Mouse (Mus musculus): ENCODE results near the gene 4922502D21Rik. TPM values are rescaled to one million over a fixed set of nuclear protein-coding genes. Genes with fewer than 3 reads are reported as not detected.
A peak's percentile ranks its signal among the peaks of the same experiment; 100 is the strongest.

4922502D21Rik gene
- total and polyA plus RNA-seq, 2 experiments = not detected

GRCm38 (mm10) chr6:129304180-129304579 lies 27.4 kb downstream of the 4922502D21Rik start:
- TF ChIP-seq POLR2A (IDR thresholded peaks at IDR 0.05; ENCODE audit: extremely low read depth, insufficient read depth, low read length) = no peak
- no peak for TF ChIP-seq CTCF (IDR thresholded peaks at IDR 0.05; ENCODE audit: low read depth, low read length)
- WGBS = 33% methylated on average over 1 of the region's 1 CpGs
- Histone ChIP-seq H3K27me3 (ENCODE audit: control insufficient read depth, insufficient read depth, low read length) (no peaks in the 10 kb centered on the region), H3K4me1 (ENCODE audit: control insufficient read depth, insufficient read depth, low read length) (no peaks in the 10 kb centered on the region), H3K79me2 (ENCODE audit: control insufficient read depth, insufficient read depth, low read length) (no peaks in the 10 kb centered on the region), H3K9ac (ENCODE audit: low read depth, low read length) (no peak overlapping the region), H3K36me3 (ENCODE audit: control insufficient read depth, insufficient read depth, low read length) (no peaks in the 10 kb centered on the region), H3K4me3 (ENCODE audit: insufficient read depth, low read depth, low read length) (no peak overlapping the region), H3K27ac (replicated peaks; ENCODE audit: insufficient read depth, low read depth, low read length) (no peak overlapping the region)
- no peak for DNase-seq (ENCODE audit: extremely low read depth, low read depth, low spot score)

GRCm38 (mm10) chr6:129288708-129289107 lies 42.9 kb downstream of the 4922502D21Rik start:
- Histone ChIP-seq H3K4me1 (ENCODE audit: control insufficient read depth, insufficient read depth, low read length) (no peaks in the 10 kb centered on the region), H3K4me3 (ENCODE audit: insufficient read depth, low read depth, low read length) (no peak overlapping the region), H3K36me3 (ENCODE audit: control insufficient read depth, insufficient read depth, low read length) (no peaks in the 10 kb centered on the region), H3K27me3 (ENCODE audit: control insufficient read depth, insufficient read depth, low read length) (no peaks in the 10 kb centered on the region), H3K9ac (ENCODE audit: low read depth, low read length) (no peak overlapping the region), H3K27ac (replicated peaks; ENCODE audit: insufficient read depth, low read depth, low read length) (no peak overlapping the region), H3K79me2 (ENCODE audit: control insufficient read depth, insufficient read depth, low read length) (no peaks in the 10 kb centered on the region)
- no peak for DNase-seq (ENCODE audit: extremely low read depth, low read depth, low spot score)
- TF ChIP-seq CTCF (IDR thresholded peaks at IDR 0.05; ENCODE audit: low read depth, low read length) (no peak), POLR2A (IDR thresholded peaks at IDR 0.05; ENCODE audit: extremely low read depth, insufficient read depth, low read length) (no peak)

- Histone ChIP-seq H3K27ac (replicated peaks; ENCODE audit: insufficient read depth, low read depth, low read length) (no peak overlapping the region), H3K36me3 (ENCODE audit: control insufficient read depth, insufficient read depth, low read length) (no peaks in the 10 kb centered on the region), H3K4me1 (ENCODE audit: control insufficient read depth, insufficient read depth, low read length) (no peaks in the 10 kb centered on the region), H3K4me3 (ENCODE audit: insufficient read depth, low read depth, low read length) (no peak overlapping the region), H3K79me2 (ENCODE audit: control insufficient read depth, insufficient read depth, low read length) (no peaks in the 10 kb centered on the region), H3K9ac (ENCODE audit: low read depth, low read length) (no peak overlapping the region), H3K27me3 (ENCODE audit: control insufficient read depth, insufficient read depth, low read length) (no peaks in the 10 kb centered on the region)
- 66% methylated on average over 7 of the region's 7 CpGs for WGBS
- DNase-seq (ENCODE audit: extremely low read depth, low read depth, low spot score) = peak; percentile 13
- TF ChIP-seq CTCF (IDR thresholded peaks at IDR 0.05; ENCODE audit: low read depth, low read length) (no peak), POLR2A (IDR thresholded peaks at IDR 0.05; ENCODE audit: extremely low read depth, insufficient read depth, low read length) (no peak)
These were observed 47.1 kb downstream of the 4922502D21Rik start for GRCm38 (mm10) chr6:129284384-129285104.

GRCm38 (mm10) chr6:129283271-129283670 lies 48.3 kb downstream of the 4922502D21Rik start:
- no peak for DNase-seq (ENCODE audit: extremely low read depth, low read depth, low spot score)
- H3K4me3 ChIP-seq (ENCODE audit: insufficient read depth, low read depth, low read length) = no peak overlapping the region
- H3K9ac ChIP-seq (ENCODE audit: low read depth, low read length) = no peak overlapping the region
- H3K36me3 ChIP-seq (ENCODE audit: control insufficient read depth, insufficient read depth, low read length) = no peaks in the 10 kb centered on the region
- H3K27me3 ChIP-seq (ENCODE audit: control insufficient read depth, insufficient read depth, low read length) = no peaks in the 10 kb centered on the region
- TF ChIP-seq CTCF (IDR thresholded peaks at IDR 0.05; ENCODE audit: low read depth, low read length) (no peak), POLR2A (IDR thresholded peaks at IDR 0.05; ENCODE audit: extremely low read depth, insufficient read depth, low read length) (no peak)
- H3K27ac ChIP-seq (replicated peaks; ENCODE audit: insufficient read depth, low read depth, low read length) = no peak overlapping the region
- no peaks in the 10 kb centered on the region for H3K79me2 ChIP-seq (ENCODE audit: control insufficient read depth, insufficient read depth, low read length)
- no peaks in the 10 kb centered on the region for H3K4me1 ChIP-seq (ENCODE audit: control insufficient read depth, insufficient read depth, low read length)
- 77% methylated on average over 3 of the region's 3 CpGs for WGBS

GRCm38 (mm10) chr6:129276483-129276882 lies 55.1 kb downstream of the 4922502D21Rik start:
- no peaks in the 10 kb centered on the region for H3K79me2 ChIP-seq (ENCODE audit: control insufficient read depth, insufficient read depth, low read length)
- WGBS = 94% methylated on average over 2 of the region's 2 CpGs
- no peak for DNase-seq (ENCODE audit: extremely low read depth, low read depth, low spot score)
- TF ChIP-seq CTCF (IDR thresholded peaks at IDR 0.05; ENCODE audit: low read depth, low read length) = no peak
- H3K36me3 ChIP-seq (ENCODE audit: control insufficient read depth, insufficient read depth, low read length) = no peaks in the 10 kb centered on the region
- H3K27ac ChIP-seq (replicated peaks; ENCODE audit: insufficient read depth, low read depth, low read length) = no peak overlapping the region
- H3K9ac ChIP-seq (ENCODE audit: low read depth, low read length) = no peak overlapping the region
- no peaks in the 10 kb centered on the region for H3K4me1 ChIP-seq (ENCODE audit: control insufficient read depth, insufficient read depth, low read length)
- H3K4me3 ChIP-seq (ENCODE audit: insufficient read depth, low read depth, low read length) = no peak overlapping the region
- H3K27me3 ChIP-seq (ENCODE audit: control insufficient read depth, insufficient read depth, low read length) = no peaks in the 10 kb centered on the region

- no peaks in the 10 kb centered on the region for H3K36me3 ChIP-seq (ENCODE audit: control insufficient read depth, insufficient read depth, low read length)
- no peak overlapping the region for H3K9ac ChIP-seq (ENCODE audit: low read depth, low read length)
- no peaks in the 10 kb centered on the region for H3K27me3 ChIP-seq (ENCODE audit: control insufficient read depth, insufficient read depth, low read length)
- no peak for DNase-seq (ENCODE audit: extremely low read depth, low read depth, low spot score)
- no peak overlapping the region for H3K27ac ChIP-seq (replicated peaks; ENCODE audit: insufficient read depth, low read depth, low read length)
- no peaks in the 10 kb centered on the region for H3K79me2 ChIP-seq (ENCODE audit: control insufficient read depth, insufficient read depth, low read length)
- H3K4me3 ChIP-seq (ENCODE audit: insufficient read depth, low read depth, low read length) = no peak overlapping the region
- 63% methylated on average over 3 of the region's 3 CpGs for WGBS
- no peak for TF ChIP-seq CTCF (IDR thresholded peaks at IDR 0.05; ENCODE audit: low read depth, low read length)
- no peak for TF ChIP-seq POLR2A (IDR thresholded peaks at IDR 0.05; ENCODE audit: extremely low read depth, insufficient read depth, low read length)
- no peaks in the 10 kb centered on the region for H3K4me1 ChIP-seq (ENCODE audit: control insufficient read depth, insufficient read depth, low read length)
These were observed 55.9 kb downstream of the 4922502D21Rik start for GRCm38 (mm10) chr6:129275624-129276203.
